Mouse (Mus musculus): ENCODE measurements at regions not wholly inside any gene's neighbourhood (a gene's known extent, or its start where the extent isn't known, plus 50 kb on each side); places are given as distances from the start of the nearest gene placed in this dataset.

DNA sequence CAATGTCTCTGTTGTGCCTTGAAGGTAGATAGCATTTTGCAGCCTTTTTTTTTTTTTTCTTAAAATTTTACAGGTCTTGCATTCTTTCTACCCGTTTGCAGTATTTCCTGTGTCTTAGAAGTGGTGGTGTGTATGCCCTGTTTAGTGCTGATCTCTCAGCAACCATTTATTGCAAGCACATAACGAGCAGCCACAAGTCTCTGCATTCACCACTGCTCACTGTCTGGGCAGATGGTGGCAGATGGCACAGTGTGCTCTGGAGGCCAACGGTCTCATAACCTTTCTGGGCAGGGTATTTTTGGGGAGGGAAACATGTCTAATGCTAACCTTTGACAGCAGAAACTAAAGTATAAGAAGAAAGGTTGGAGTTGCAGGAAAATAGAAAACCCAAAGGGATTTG lies 266.1 kb upstream of the Ptger4 start:
- H3K27ac ChIP-seq (ENCODE audit: control insufficient read depth, low read depth, low read length) = no peak overlapping the region
- H3K79me2 ChIP-seq (ENCODE audit: control insufficient read depth, insufficient read depth, low read length, poor library complexity) = no peaks in the 10 kb centered on the region
- no peaks in the 10 kb centered on the region for H3K27me3 ChIP-seq (ENCODE audit: control insufficient read depth in 1 of 2, insufficient read depth in 2 of 2, low read length in 2 of 2)
- no peaks in the 10 kb centered on the region for H3K9me3 ChIP-seq (replicated peaks; ENCODE audit: insufficient read depth, low read length)
- peaks cover 0 to 28% of the 10 kb centered on the region in 2 experiments; a peak in 2 of 4 replicates for H3K36me3 ChIP-seq (ENCODE audit: control insufficient read depth in 1 of 2, insufficient read depth in 2 of 2, low read length in 2 of 2)
- H3K4me3 ChIP-seq (ENCODE audit: control insufficient read depth in 1 of 2, insufficient read depth in 1 of 2, low read depth in 2 of 2, low read length in 2 of 2) = no peak overlapping the region
- TF ChIP-seq HCFC1 (IDR thresholded peaks at IDR 0.05; ENCODE audit: low read depth, low read length) (no peak), KAT2A (conservative IDR thresholded peaks at IDR 0.05; ENCODE audit: low read depth, low read length) (no peak), MEF2A (IDR thresholded peaks at IDR 0.05; ENCODE audit: extremely low read depth, insufficient replicate concordance, low read depth, low read length, poor library complexity, severe bottlenecking) (no peak), EP300 (IDR thresholded peaks at IDR 0.05; ENCODE audit: low read depth in 1 of 2, low read length in 2 of 2) (no peak), CHD2 (IDR thresholded peaks at IDR 0.05; ENCODE audit: low read length) (no peak), CTCF (IDR thresholded peaks at IDR 0.05 in 2 of 3, conservative IDR thresholded peaks at IDR 0.05 in 1 of 3; ENCODE audit: control insufficient read depth in 1 of 3, insufficient read depth in 1 of 3, low read depth in 2 of 3, low read length in 3 of 3, poor library complexity in 1 of 3, severe bottlenecking in 1 of 3) (no peak), SMC3 (IDR thresholded peaks at IDR 0.05; ENCODE audit: low read depth, low read length) (no peak), NRF1 (IDR thresholded peaks at IDR 0.05; ENCODE audit: insufficient read depth, low read depth, low read length, poor library complexity, severe bottlenecking) (no peak), SIN3A (IDR thresholded peaks at IDR 0.05; ENCODE audit: low read length) (no peak), USF2 (IDR thresholded peaks at IDR 0.05; ENCODE audit: borderline replicate concordance in 1 of 2, insufficient read depth in 1 of 2, low read depth in 1 of 2, low read length in 2 of 2) (no peak), MYC (IDR thresholded peaks at IDR 0.05; ENCODE audit: low read depth, low read length) (no peak), GATA1 (IDR thresholded peaks at IDR 0.05; ENCODE audit: low read depth, low read length) (no peak), ETS1 (IDR thresholded peaks at IDR 0.05; ENCODE audit: low read depth, low read length) (no peak), GABPA (IDR thresholded peaks at IDR 0.05; ENCODE audit: low read depth, low read length) (no peak), CHD1 (IDR thresholded peaks at IDR 0.05; ENCODE audit: low read depth, low read length) (no peak), MXI1 (IDR thresholded peaks at IDR 0.05; ENCODE audit: low read depth, low read length) (no peak), TBP (IDR thresholded peaks at IDR 0.05; ENCODE audit: low read depth, low read length) (no peak), MAZ (IDR thresholded peaks at IDR 0.05; ENCODE audit: low read depth, low read length) (no peak), POLR2AphosphoS2 (IDR thresholded peaks at IDR 0.05; ENCODE audit: low read length) (no peak), POLR2AphosphoS5 (IDR thresholded peaks at IDR 0.05; ENCODE audit: borderline replicate concordance, low read depth, low read length) (no peak)
- H3K4me1 ChIP-seq (ENCODE audit: control insufficient read depth in 1 of 2, insufficient read depth in 2 of 2, low read length in 2 of 2) = peaks cover 12 to 18% of the 10 kb centered on the region in 2 experiments
- no peak for DNase-seq (ENCODE audit: low read depth, low spot score)
- H3K9ac ChIP-seq (ENCODE audit: control insufficient read depth, low read depth, low read length, poor library complexity, severe bottlenecking) = no peak overlapping the region

- H3K27me3 ChIP-seq (ENCODE audit: control insufficient read depth in 1 of 2, insufficient read depth in 2 of 2, low read length in 2 of 2) = no peaks in the 10 kb centered on the region
- no peak overlapping the region for H3K9ac ChIP-seq (ENCODE audit: control insufficient read depth, low read depth, low read length, poor library complexity, severe bottlenecking)
- no peaks in the 10 kb centered on the region for H3K9me3 ChIP-seq (replicated peaks; ENCODE audit: insufficient read depth, low read length)
- DNase-seq (ENCODE audit: low read depth, low spot score) = no peak
- H3K79me2 ChIP-seq (ENCODE audit: control insufficient read depth, insufficient read depth, low read length, poor library complexity) = no peaks in the 10 kb centered on the region
- H3K4me3 ChIP-seq (ENCODE audit: control insufficient read depth in 1 of 2, insufficient read depth in 1 of 2, low read depth in 2 of 2, low read length in 2 of 2) = no peak overlapping the region
- H3K36me3 ChIP-seq (ENCODE audit: control insufficient read depth in 1 of 2, insufficient read depth in 2 of 2, low read length in 2 of 2) = peaks cover 0 to 32% of the 10 kb centered on the region in 2 experiments; a peak in 2 of 4 replicates
- H3K27ac ChIP-seq (ENCODE audit: control insufficient read depth, low read depth, low read length) = no peak overlapping the region
- peaks cover 12 to 18% of the 10 kb centered on the region in 2 experiments for H3K4me1 ChIP-seq (ENCODE audit: control insufficient read depth in 1 of 2, insufficient read depth in 2 of 2, low read length in 2 of 2)
- TF ChIP-seq MEF2A (IDR thresholded peaks at IDR 0.05; ENCODE audit: extremely low read depth, insufficient replicate concordance, low read depth, low read length, poor library complexity, severe bottlenecking) (no peak), MYB (IDR thresholded peaks at IDR 0.05; ENCODE audit: low read depth, low read length) (no peak), ETS1 (IDR thresholded peaks at IDR 0.05; ENCODE audit: low read depth, low read length) (no peak), USF2 (IDR thresholded peaks at IDR 0.05; ENCODE audit: borderline replicate concordance in 1 of 2, insufficient read depth in 1 of 2, low read depth in 1 of 2, low read length in 2 of 2) (no peak), CHD1 (IDR thresholded peaks at IDR 0.05; ENCODE audit: low read depth, low read length) (no peak), ELF1 (IDR thresholded peaks at IDR 0.05; ENCODE audit: low read depth, low read length) (no peak), TBP (IDR thresholded peaks at IDR 0.05; ENCODE audit: low read depth, low read length) (no peak), POLR2AphosphoS2 (IDR thresholded peaks at IDR 0.05; ENCODE audit: low read length) (no peak), NRF1 (IDR thresholded peaks at IDR 0.05; ENCODE audit: insufficient read depth, low read depth, low read length, poor library complexity, severe bottlenecking) (no peak), GABPA (IDR thresholded peaks at IDR 0.05; ENCODE audit: low read depth, low read length) (no peak), MAZ (IDR thresholded peaks at IDR 0.05; ENCODE audit: low read depth, low read length) (no peak), UBTF (IDR thresholded peaks at IDR 0.05; ENCODE audit: borderline replicate concordance, insufficient read depth, low read depth, low read length) (no peak)
Measured at GRCm38 (mm10) chr15:5511046-5511445, 267.1 kb upstream of the Ptger4 start.

Data from MEL (cell line).